Mouse (Mus musculus) embryonic facial prominence, embryonic 11.5 days (tissue): ENCODE results near the gene Syde2. TPM values are rescaled to one million over a fixed set of nuclear protein-coding genes. Genes with fewer than 3 reads are reported as not detected.

ENCODE experiments used
- ATAC-seq: fragments of 200-750 bp; cut with Nextera tagmentation; replicated peaks from 2 replicates; pipeline ENCODE4 v1.8.0; 2017; ENCODE audit warnings: low read depth; ENCODE audit not compliant: insufficient number of reproducible peaks, low FRiP score, low TSS enrichment
- DNase-seq: peaks from one replicate; pipeline ENCODE4 v3.0.0-alpha.2; 2015; ENCODE audit warnings: low spot score
- H3K27ac ChIP-seq: fragments of 300-500 bp; sonication (generic); replicated peaks from 2 replicates; pipeline ENCODE4 v1.5.1; 2014; ENCODE audit warnings: mild to moderate bottlenecking, low read depth, low read length, control low read depth
- H3K27me3 ChIP-seq: fragments of 300-500 bp; sonication (generic); 2 replicates; pipeline ENCODE4 v1.6.1; 2014; ENCODE audit warnings: mild to moderate bottlenecking, low read length, moderate library complexity, mixed read lengths; ENCODE audit not compliant: control insufficient read depth, insufficient read depth
- H3K36me3 ChIP-seq: fragments of 300-500 bp; sonication (generic); replicated peaks from 2 replicates; pipeline ENCODE4 v1.6.1; 2014; ENCODE audit warnings: low read depth, mild to moderate bottlenecking, low read length, moderate library complexity, mixed read lengths; ENCODE audit not compliant: control insufficient read depth, insufficient read depth
- H3K4me1 ChIP-seq: fragments of 300-500 bp; sonication (generic); 2 replicates; pipeline ENCODE4 v1.6.1; 2014; ENCODE audit warnings: low read length, mixed read lengths; ENCODE audit not compliant: control insufficient read depth, insufficient read depth
- H3K4me2 ChIP-seq: fragments of 300-500 bp; sonication (generic); 2 replicates; pipeline ENCODE4 v1.6.1; 2014; ENCODE audit warnings: low read depth, mild to moderate bottlenecking, control low read depth, low read length, moderate library complexity
- H3K4me3 ChIP-seq: fragments of 300-500 bp; sonication (generic); 2 replicates; pipeline ENCODE4 v1.5.1; 2014; ENCODE audit warnings: low read depth, low read length, control low read depth
- H3K9ac ChIP-seq: fragments of 300-500 bp; sonication (generic); replicated peaks from 2 replicates; pipeline ENCODE4 v1.6.1; 2014; ENCODE audit warnings: mild to moderate bottlenecking, control low read depth, low read length
- H3K9me3 ChIP-seq: fragments of 300-500 bp; sonication (generic); replicated peaks from 2 replicates; pipeline ENCODE4 v1.6.1; 2016; ENCODE audit warnings: mild to moderate bottlenecking, low read length, inconsistent platforms, mixed read lengths; ENCODE audit not compliant: control insufficient read depth
- WGBS: fragments of 180-500 bp; shearing (Covaris S2); extraction: QIAGEN DNeasy Blood & Tissue Kit; methylation state at CpG from one replicate; pipeline ENCODE4 v1.1.7; 2014; 5-methylcytosine and 5-hydroxymethylcytosine counted together
- polyA plus RNA-seq: library from polyadenylated mRNA; unstranded; fragments of >200 nt; fragmentation: Nextera tagmentation; extraction: Ambion mirVana; gene quantifications from 2 replicates; pipeline ENCODE4 v1.2.1, GENCODE M21; 2014

Gene Syde2
- polyA plus RNA-seq, result 1.9 and 2.0 TPM in 2 replicates

DNA sequence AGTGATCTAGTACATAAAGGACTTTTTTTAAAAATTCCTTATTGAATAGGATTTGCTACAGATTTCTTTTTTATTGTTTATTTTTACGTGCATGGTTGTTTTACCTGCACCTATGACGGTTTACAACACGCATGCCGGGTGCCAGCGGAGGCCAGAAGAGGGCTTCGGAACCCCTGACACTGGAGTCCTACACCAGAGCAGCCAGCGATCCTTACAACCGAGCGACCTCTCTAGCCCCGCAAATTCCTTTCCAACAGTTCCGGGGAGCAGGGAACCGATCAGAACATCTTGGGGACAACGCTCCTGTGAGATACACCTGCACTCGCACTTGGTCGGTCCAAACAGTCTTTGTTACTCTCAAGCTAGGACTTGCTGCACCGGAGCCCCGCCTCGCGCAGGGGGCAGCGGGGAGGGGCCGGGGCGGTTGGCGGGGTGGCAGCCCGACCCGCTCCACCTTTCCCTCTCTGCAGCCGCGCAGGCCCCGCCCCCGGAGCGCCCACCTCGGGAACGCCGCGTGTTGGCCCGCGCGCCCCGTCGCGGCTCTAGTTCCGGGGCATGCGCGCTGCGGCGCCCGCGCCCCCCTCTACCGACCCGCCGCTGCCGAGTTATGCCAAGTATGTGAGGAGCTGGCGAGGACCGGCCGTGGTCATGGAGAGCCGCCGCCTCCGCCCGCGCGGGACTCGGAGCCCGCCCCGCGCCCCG is at the start of gene Syde2:
Gene Syde2 (plus strand): TSS at position 603 of the 702 bp plus-strand sequence.
- Histone ChIP-seq H3K4me3 (peak within 1 kb of the TSS; percentile 73), H3K27ac (peak within 1 kb of the TSS; percentile 82), H3K4me1 (no peaks in the 10 kb centered on the region), H3K4me2 (peak within 1 kb of the TSS; percentile 91), H3K9ac (peak within 1 kb of the TSS; percentile 78), H3K27me3 (no peaks in the 10 kb centered on the region; the same call in 1 of the 2 replicates), H3K9me3 (no peaks in the 10 kb centered on the region), H3K36me3 (no peaks in the 10 kb centered on the region)
- peak; percentile 89 for DNase-seq
- under 1% methylated on average over 63 of the region's 65 CpGs for WGBS
- peak; percentile 91 for ATAC-seq

DNA sequence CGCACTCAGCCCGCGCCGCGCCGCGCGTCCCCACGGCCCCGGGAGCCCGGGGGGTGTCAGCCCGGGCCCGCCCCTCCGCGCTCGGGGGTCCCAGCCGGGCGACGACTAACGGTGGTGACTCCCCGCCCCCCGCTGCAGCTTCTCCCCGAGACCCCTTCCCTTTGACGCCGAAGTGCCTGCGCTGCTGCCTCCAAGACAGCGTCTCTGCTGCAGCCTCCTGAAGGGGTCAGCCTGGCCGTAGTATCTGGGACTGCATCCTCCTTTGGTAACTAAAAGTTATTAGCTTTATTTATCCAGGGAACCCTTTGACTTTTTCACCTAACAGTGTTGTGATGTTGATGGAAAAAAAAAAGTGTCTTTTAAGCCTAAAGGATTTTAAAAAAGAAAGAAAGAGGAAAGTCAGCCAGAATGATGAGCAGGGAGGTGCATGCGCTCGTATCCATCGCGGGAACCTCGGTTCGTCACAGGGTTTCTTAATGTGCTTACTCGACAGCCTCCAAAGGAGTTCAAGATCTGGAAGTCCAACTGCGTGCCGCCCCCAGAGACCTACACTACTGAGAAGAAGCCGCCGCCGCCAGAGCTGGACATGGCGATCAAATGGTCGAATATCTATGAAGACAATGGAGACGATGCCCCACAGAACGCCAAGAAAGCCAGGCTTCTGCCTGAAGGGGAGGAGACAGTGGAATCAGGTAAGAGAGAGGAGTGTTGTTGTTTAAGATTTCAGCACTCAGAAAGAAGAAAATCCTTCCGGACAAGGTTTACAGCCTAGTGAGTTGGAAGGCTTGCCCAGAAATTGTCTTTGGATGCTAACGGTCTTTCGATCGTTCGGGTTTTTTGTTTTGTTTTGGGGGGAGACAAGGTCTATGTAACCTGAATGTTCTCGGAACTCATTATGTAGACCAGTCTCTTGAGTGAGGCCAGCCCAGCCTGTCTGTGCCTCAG is 49.0 kb upstream of the Syde2 start:
- DNase-seq (no peak), ATAC-seq (no peak)
- Histone ChIP-seq H3K36me3 (no peaks in the 10 kb centered on the region; the same call in 1 of the 2 replicates), H3K4me3 (peak overlapping the region; percentile 99), H3K27me3 (no peaks in the 10 kb centered on the region), H3K9me3 (no peaks in the 10 kb centered on the region), H3K4me2 (peak overlapping the region; percentile 69), H3K27ac (peak overlapping the region; percentile 43; the same call in 1 of the 2 replicates), H3K9ac (peak overlapping the region; percentile 87), H3K4me1 (no peaks in the 10 kb centered on the region)
- 22% methylated on average over 47 of the region's 50 CpGs for WGBS

GRCm38 (mm10) chr3:145939402-145939801 is 48.3 kb upstream of the Syde2 start:
- ATAC-seq (no peak), DNase-seq (no peak)
- no peak overlapping the region for H3K4me3 ChIP-seq
- no peaks in the 10 kb centered on the region for H3K27me3 ChIP-seq
- 83% methylated on average over 12 of the region's 12 CpGs for WGBS
- no peak overlapping the region; the same call in 1 of the 2 replicates for H3K4me2 ChIP-seq
- no peak overlapping the region for H3K9ac ChIP-seq
- H3K4me1 ChIP-seq, result no peaks in the 10 kb centered on the region
- no peaks in the 10 kb centered on the region for H3K9me3 ChIP-seq
- H3K27ac ChIP-seq, result no peak overlapping the region
- H3K36me3 ChIP-seq, result no peaks in the 10 kb centered on the region; the same call in 1 of the 2 replicates

GRCm38 (mm10) chr3:145939971-145940370 is 47.7 kb upstream of the Syde2 start:
- H3K4me2 ChIP-seq, result no peak overlapping the region
- 90% methylated on average over 4 of the region's 4 CpGs for WGBS
- no peak overlapping the region for H3K9ac ChIP-seq

DNA sequence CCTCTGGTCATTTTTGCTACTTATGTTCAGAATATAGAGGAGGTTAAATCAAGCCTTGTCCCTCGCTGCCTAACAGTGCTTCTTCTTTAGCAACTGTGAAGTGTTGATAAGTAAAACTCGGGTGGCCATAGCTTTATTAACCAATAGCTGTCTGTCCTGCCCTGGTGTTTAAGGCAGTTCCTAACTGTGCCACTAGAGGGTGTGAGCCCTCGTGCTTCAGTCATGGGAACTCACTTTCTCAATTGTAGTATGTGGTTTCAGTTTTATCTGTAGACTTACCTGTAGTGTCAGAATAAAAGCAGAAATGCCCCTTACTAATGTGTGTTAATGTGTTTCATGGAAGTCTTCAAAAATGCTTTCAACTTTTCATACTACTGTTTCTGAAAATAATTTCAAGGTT is 45.7 kb upstream of the Syde2 start:
- no peak overlapping the region for H3K4me2 ChIP-seq
- no peaks in the 10 kb centered on the region for H3K27me3 ChIP-seq
- WGBS, result 16% methylated on average over 3 of the region's 3 CpGs
- no peaks in the 10 kb centered on the region; the same call in 1 of the 2 replicates for H3K36me3 ChIP-seq
- peak; percentile 77 for DNase-seq
- no peaks in the 10 kb centered on the region for H3K9me3 ChIP-seq
- H3K4me1 ChIP-seq, result no peaks in the 10 kb centered on the region
- H3K27ac ChIP-seq, result no peak overlapping the region
- no peak for ATAC-seq
- no peak overlapping the region for H3K4me3 ChIP-seq
- H3K9ac ChIP-seq, result no peak overlapping the region

More at GRCm38 (mm10) chr3:145939971-145940370, 47.7 kb upstream of the Syde2 start:
- no peak overlapping the region for H3K27ac ChIP-seq
- no peaks in the 10 kb centered on the region for H3K9me3 ChIP-seq
- DNase-seq, result no peak
- H3K36me3 ChIP-seq, result no peaks in the 10 kb centered on the region; the same call in 1 of the 2 replicates
- H3K4me1 ChIP-seq, result no peaks in the 10 kb centered on the region
- no peak overlapping the region for H3K4me3 ChIP-seq
- H3K27me3 ChIP-seq, result no peaks in the 10 kb centered on the region
- ATAC-seq, result no peak

DNA sequence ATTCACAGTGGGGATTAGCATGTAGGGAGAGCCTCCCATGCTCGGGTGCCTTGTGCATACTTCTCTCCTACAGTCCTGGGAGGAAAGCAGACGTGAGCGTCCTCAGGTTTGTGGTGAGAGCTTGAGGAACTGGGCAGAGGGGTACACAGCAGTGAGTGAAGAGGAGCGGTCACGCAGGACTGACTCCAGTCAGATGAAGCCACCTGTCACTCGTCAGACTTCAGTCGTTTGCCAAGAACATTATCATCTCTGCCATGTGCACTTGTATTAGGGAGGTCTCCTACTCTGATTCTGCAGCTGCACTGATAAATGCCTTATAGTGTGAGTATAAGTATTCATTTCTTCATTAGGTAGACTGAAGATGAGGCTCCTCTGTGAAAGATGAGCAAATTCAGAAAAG is 43.3 kb upstream of the Syde2 start:
- no peaks in the 10 kb centered on the region for H3K4me1 ChIP-seq
- H3K9ac ChIP-seq, result no peak overlapping the region
- no peaks in the 10 kb centered on the region; the same call in 1 of the 2 replicates for H3K36me3 ChIP-seq
- no peaks in the 10 kb centered on the region for H3K9me3 ChIP-seq
- WGBS, result 89% methylated on average over 7 of the region's 7 CpGs
- no peaks in the 10 kb centered on the region for H3K27me3 ChIP-seq
- DNase-seq, result no peak
- ATAC-seq, result no peak
- H3K27ac ChIP-seq, result no peak overlapping the region
- H3K4me3 ChIP-seq, result no peak overlapping the region
- H3K4me2 ChIP-seq, result no peak overlapping the region

DNA sequence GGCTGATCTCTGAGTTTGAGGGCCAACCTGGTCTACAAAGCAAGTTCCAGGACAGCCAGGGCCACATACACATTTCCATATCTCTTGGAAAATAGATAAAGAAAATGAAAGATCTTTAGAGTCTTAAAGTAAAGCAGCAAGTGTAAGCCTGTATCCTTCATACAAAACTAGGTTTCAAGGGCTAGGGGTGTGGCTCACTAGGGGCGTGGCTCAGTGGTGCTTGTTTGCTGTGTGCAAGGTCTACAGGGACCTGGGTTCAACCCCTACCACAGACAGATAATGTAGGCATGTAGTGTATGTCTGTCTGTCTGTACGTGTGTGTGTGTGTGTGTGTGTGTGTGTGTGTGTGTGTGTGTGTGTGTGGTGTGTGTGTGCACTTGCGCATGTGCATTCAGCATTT is 41.8 kb upstream of the Syde2 start:
- Histone ChIP-seq H3K9ac (no peak overlapping the region), H3K36me3 (no peaks in the 10 kb centered on the region; the same call in 1 of the 2 replicates), H3K27me3 (no peaks in the 10 kb centered on the region), H3K4me2 (no peak overlapping the region), H3K27ac (no peak overlapping the region), H3K9me3 (no peaks in the 10 kb centered on the region), H3K4me3 (no peak overlapping the region), H3K4me1 (peaks cover 4% of the 10 kb centered on the region)
- ATAC-seq (no peak), DNase-seq (no peak)
- WGBS, result 89% methylated on average over 3 of the region's 3 CpGs
